ENCODE assay signal across 13 mouse cellular contexts in genomic region chr15:96757446-96758198, GRCm38 (mm10). TPM values are rescaled to one million over a fixed set of nuclear protein-coding genes. Genes with fewer than 3 reads are reported as not detected.
A peak's percentile ranks its signal among the peaks of the same experiment; 100 is the strongest.
DNase-seq lines count a peak whose midpoint lies in the region; ATAC-seq and TF ChIP-seq lines count a peak whose summit lies in the region.
"Had no signal": no experiment of that assay in that cellular context is flagged by ENCODE, and none has a peak within 500 bp of the region (broad histone marks: within the 10 kb centered on the region; RNA-seq: fewer than 3 reads in every experiment).

No protein-coding gene starts in this region.

- peaks cover 25 to 36% of the 10 kb centered on the region in 2 experiments for H3K4me1 ChIP-seq in MEL (ENCODE audit: control insufficient read depth in 1 of 2, insufficient read depth in 2 of 2, low read length in 2 of 2)
- peaks cover 15% of the 10 kb centered on the region; the same call in 1 of the 2 replicates for H3K4me1 ChIP-seq in limb, embryonic 15.5 days

- H3K36me3 ChIP-seq in MEL (ENCODE audit: control insufficient read depth in 1 of 2, insufficient read depth in 2 of 2, low read length in 2 of 2), result peaks cover 0 to 33% of the 10 kb centered on the region in 2 experiments; a peak in 2 of 4 replicates
- H3K36me3 ChIP-seq in limb, embryonic 15.5 days, result no peaks in the 10 kb centered on the region
- no peaks in the 10 kb centered on the region for H3K36me3 ChIP-seq in splenic B cell, adult 2 months (ENCODE audit: control insufficient read depth, insufficient read depth, low read length, poor library complexity, severe bottlenecking)
- H3K36me3 ChIP-seq: hindbrain, embryonic 15.5 days; midbrain, embryonic 15.5 days had no signal

- H3K9me3 ChIP-seq in MEL (replicated peaks; ENCODE audit: insufficient read depth, low read length), result no peaks in the 10 kb centered on the region
- no peaks in the 10 kb centered on the region for H3K9me3 ChIP-seq in limb, embryonic 15.5 days
- H3K9me3 ChIP-seq: hindbrain, embryonic 15.5 days; midbrain, embryonic 15.5 days had no signal

- no peak for TF ChIP-seq CTCF in MEL (IDR thresholded peaks at IDR 0.05 in 2 of 3, conservative IDR thresholded peaks at IDR 0.05 in 1 of 3; ENCODE audit: control insufficient read depth in 1 of 3, insufficient read depth in 1 of 3, low read depth in 2 of 3, low read length in 3 of 3, poor library complexity in 1 of 3, severe bottlenecking in 1 of 3)
- TF ChIP-seq CTCF in gastrocnemius, adult 2 months (IDR thresholded peaks at IDR 0.05), result no peak

- TF ChIP-seq EP300 in MEL (IDR thresholded peaks at IDR 0.05; ENCODE audit: low read depth in 1 of 2, low read length in 2 of 2), result no peak

- no peak for TF ChIP-seq RAD21 in MEL (IDR thresholded peaks at IDR 0.05; ENCODE audit: low read depth, low read length)

- no peaks in the 10 kb centered on the region for H3K27me3 ChIP-seq in MEL (ENCODE audit: control insufficient read depth in 1 of 2, insufficient read depth in 2 of 2, low read length in 2 of 2)
- H3K27me3 ChIP-seq in limb, embryonic 15.5 days, result no peaks in the 10 kb centered on the region
- H3K27me3 ChIP-seq in splenic B cell, adult 2 months (ENCODE audit: control insufficient read depth, insufficient read depth, low read length, poor library complexity, severe bottlenecking), result no peaks in the 10 kb centered on the region
- H3K27me3 ChIP-seq: hindbrain, embryonic 15.5 days; midbrain, embryonic 15.5 days had no signal

- peak; percentile 61; the same call in 1 of the 2 replicates for ATAC-seq in limb, embryonic 15.5 days (ENCODE audit: insufficient number of reproducible peaks, low FRiP score, low TSS enrichment, low read depth)
- ATAC-seq: midbrain, embryonic 15.5 days had no signal

- WGBS in limb, embryonic 15.5 days, result 79% methylated on average over 9 of the region's 9 CpGs

- no peak overlapping the region for H3K9ac ChIP-seq in MEL (ENCODE audit: control insufficient read depth, low read depth, low read length, poor library complexity, severe bottlenecking)
- no peak overlapping the region for H3K9ac ChIP-seq in limb, embryonic 15.5 days
- H3K9ac ChIP-seq: hindbrain, embryonic 15.5 days; midbrain, embryonic 15.5 days had no signal

- TF ChIP-seq POLR2A in MEL (IDR thresholded peaks at IDR 0.05; ENCODE audit: control insufficient read depth in 1 of 2, insufficient read depth in 1 of 2, low read depth in 1 of 2, low read length in 2 of 2, poor library complexity in 1 of 2), result no peak

- H3K4me3 ChIP-seq in MEL (ENCODE audit: control insufficient read depth in 1 of 2, insufficient read depth in 1 of 2, low read depth in 2 of 2, low read length in 2 of 2), result no peak overlapping the region
- no peak overlapping the region for H3K4me3 ChIP-seq in limb, embryonic 15.5 days
- no peak overlapping the region for H3K4me3 ChIP-seq in gastrocnemius, adult 2 months
- H3K4me3 ChIP-seq: hindbrain, embryonic 15.5 days; midbrain, embryonic 15.5 days had no signal

- intact Hi-C loops in gastrocnemius, adult 2 months (cut with DNase I), result no loop called here

- H3K4me2 ChIP-seq in limb, embryonic 15.5 days, result no peak overlapping the region
- H3K4me2 ChIP-seq: hindbrain, embryonic 15.5 days; midbrain, embryonic 15.5 days had no signal

- DNase-seq in layer of hippocampus, adult 9-11 months, result peak; percentile 65
- DNase-seq in layer of hippocampus, adult 9-10 months (ENCODE audit: low spot score), result no peak
- no peak for DNase-seq in MEL (ENCODE audit: low read depth, low spot score)
- peak; percentile 45 for DNase-seq in splenic B cell, adult 2 months (ENCODE audit: low read depth, low spot score)
- no peak for DNase-seq in ovary, postnatal 14 days (ENCODE audit: low spot score)
- no peak for DNase-seq in gastrocnemius, adult 2 months
- DNase-seq in frontal cortex, postnatal 10 days (ENCODE audit: low spot score in 2 of 2), result no peak
- DNase-seq: adrenal gland, adult 2 months; cerebellum, postnatal 36 days; left cerebral cortex, postnatal 4 days had no signal

- no peak overlapping the region for H3K27ac ChIP-seq in MEL (ENCODE audit: control insufficient read depth, low read depth, low read length)
- H3K27ac ChIP-seq in limb, embryonic 15.5 days, result 0 out of 2 replicates have a peak overlapping the region, but pooled peaks have one; percentile 67
- no peak overlapping the region for H3K27ac ChIP-seq in gastrocnemius, adult 2 months
- H3K27ac ChIP-seq: hindbrain, embryonic 15.5 days; midbrain, embryonic 15.5 days had no signal

- no peaks in the 10 kb centered on the region for H3K79me2 ChIP-seq in MEL (ENCODE audit: control insufficient read depth, insufficient read depth, low read length, poor library complexity)

TF ChIP-seq in MEL, 35 proteins besides CTCF, POLR2A, EP300 and RAD21:
- TF ChIP-seq NRF1 (IDR thresholded peaks at IDR 0.05; ENCODE audit: insufficient read depth, low read depth, low read length, poor library complexity, severe bottlenecking) (no peak), MAZ (IDR thresholded peaks at IDR 0.05; ENCODE audit: low read depth, low read length) (0 out of 2 replicates have a peak, but pooled peaks have one; percentile 20)

RNA-seq across cellular contexts. Expression of gene Slc38a2, which starts 58.1 kb away (rescaled TPM):
- total RNA-seq in MEL (2012; rRNA removed), result 80.6 and 150 TPM in 2 replicates
- 100 to 1,000 TPM; 177 to 590 TPM for polyA plus RNA-seq in MEL (2012; ENCODE audit: insufficient read depth in 1 of 2, insufficient read length in 2 of 2, low read depth in 1 of 2, low replicate concordance in 2 of 2, missing spikeins in 1 of 2)
- 116 and 117 TPM in 2 replicates for polyA plus RNA-seq in limb, embryonic 15.5 days (2015; fragmentation: Nextera tagmentation; extraction: Ambion mirVana)
- 100 to 1,000 TPM; 115 to 116 TPM for total RNA-seq in gastrocnemius, adult 2 months (2021)

Comparison
In these comparisons a context has a peak if more than half of its experiments do, and no peak if none do; other contexts are left out.
1. DNase-seq: peak in layer of hippocampus, adult 9-11 months (single experiment) and splenic B cell, adult 2 months (single experiment); none in layer of hippocampus, adult 9-10 months (single experiment), MEL (single experiment), ovary, postnatal 14 days (single experiment), gastrocnemius, adult 2 months (single experiment) and frontal cortex, postnatal 10 days (0 of 2).